Mouse (Mus musculus): ENCODE results near the gene Ddc. TPM values are rescaled to one million over a fixed set of nuclear protein-coding genes. Genes with fewer than 3 reads are reported as not detected.
A peak's percentile ranks its signal among the peaks of the same experiment; 100 is the strongest.

Gene Ddc
- total and polyA plus RNA-seq, 2 experiments from 2014 or later, result 8.6 to 13.6 TPM

- H3K4me3 ChIP-seq (ENCODE audit: low read depth, low read length), result no peak overlapping the region
- H3K27ac ChIP-seq (ENCODE audit: low read depth, low read length), result no peak overlapping the region
- H3K4me2 ChIP-seq (ENCODE audit: low read depth), result no peak overlapping the region
- H3K9me3 ChIP-seq (ENCODE audit: low read length), result no peaks in the 10 kb centered on the region
- no peak for TF ChIP-seq CTCF (IDR thresholded peaks at IDR 0.05; ENCODE audit: low read depth)
- DNase-seq, result no peak
- H3K4me1 ChIP-seq (ENCODE audit: insufficient read depth), result peaks cover 9% of the 10 kb centered on the region
- H3K27me3 ChIP-seq (ENCODE audit: insufficient read depth, low read length), result no peaks in the 10 kb centered on the region
- no peak overlapping the region for H3K9ac ChIP-seq
- H3K36me3 ChIP-seq (ENCODE audit: insufficient read depth), result no peaks in the 10 kb centered on the region
- WGBS, result 91% methylated on average over 5 of the region's 5 CpGs
- ATAC-seq, result no peak
These were observed 78.7 kb downstream of the Ddc start for GRCm38 (mm10) chr11:11819206-11819605.

- Histone ChIP-seq H3K27ac (ENCODE audit: low read depth, low read length) (no peak overlapping the region), H3K4me3 (ENCODE audit: low read depth, low read length) (no peak overlapping the region), H3K9me3 (ENCODE audit: low read length) (no peaks in the 10 kb centered on the region), H3K27me3 (ENCODE audit: insufficient read depth, low read length) (no peaks in the 10 kb centered on the region), H3K9ac (no peak overlapping the region), H3K4me2 (ENCODE audit: low read depth) (no peak overlapping the region), H3K4me1 (ENCODE audit: insufficient read depth) (peaks cover 9% of the 10 kb centered on the region), H3K36me3 (ENCODE audit: insufficient read depth) (no peaks in the 10 kb centered on the region)
- WGBS, result 94% methylated on average over 6 of the region's 6 CpGs
- ATAC-seq (no peak), DNase-seq (no peak)
- no peak for TF ChIP-seq CTCF (IDR thresholded peaks at IDR 0.05; ENCODE audit: low read depth)
These were observed 79.1 kb downstream of the Ddc start for GRCm38 (mm10) chr11:11818797-11819196.

- Histone ChIP-seq H3K27me3 (ENCODE audit: insufficient read depth, low read length) (no peaks in the 10 kb centered on the region), H3K9ac (no peak overlapping the region), H3K4me1 (ENCODE audit: insufficient read depth) (peaks cover 3% of the 10 kb centered on the region; the same call in 1 of the 2 replicates), H3K9me3 (ENCODE audit: low read length) (no peaks in the 10 kb centered on the region), H3K4me3 (ENCODE audit: low read depth, low read length) (no peak overlapping the region), H3K4me2 (ENCODE audit: low read depth) (no peak overlapping the region), H3K36me3 (ENCODE audit: insufficient read depth) (no peaks in the 10 kb centered on the region), H3K27ac (ENCODE audit: low read depth, low read length) (no peak overlapping the region)
- WGBS, result 65% methylated on average over 3 of the region's 3 CpGs
- DNase-seq (no peak), ATAC-seq (no peak)
- TF ChIP-seq CTCF (IDR thresholded peaks at IDR 0.05; ENCODE audit: low read depth), result no peak
These were observed 82.2 kb downstream of the Ddc start for GRCm38 (mm10) chr11:11815737-11816136.

GRCm38 (mm10) chr11:11811906-11812480, 86.0 kb downstream of the Ddc start:
- H3K36me3 ChIP-seq (ENCODE audit: insufficient read depth), result no peaks in the 10 kb centered on the region
- no peak overlapping the region for H3K27ac ChIP-seq (ENCODE audit: low read depth, low read length)
- H3K27me3 ChIP-seq (ENCODE audit: insufficient read depth, low read length), result no peaks in the 10 kb centered on the region
- H3K4me1 ChIP-seq (ENCODE audit: insufficient read depth), result no peaks in the 10 kb centered on the region
- H3K4me3 ChIP-seq (ENCODE audit: low read depth, low read length), result no peak overlapping the region
- no peak overlapping the region for H3K9ac ChIP-seq
- no peaks in the 10 kb centered on the region for H3K9me3 ChIP-seq (ENCODE audit: low read length)
- DNase-seq (peak; percentile 89), ATAC-seq (peak; percentile 32)
- H3K4me2 ChIP-seq (ENCODE audit: low read depth), result peak overlapping the region; percentile 27; the same call in 1 of the 2 replicates
- peak; percentile 95 for TF ChIP-seq CTCF (IDR thresholded peaks at IDR 0.05; ENCODE audit: low read depth)
- 21% methylated on average over 9 of the region's 9 CpGs for WGBS

GRCm38 (mm10) chr11:11809404-11810175, 88.4 kb downstream of the Ddc start:
- ATAC-seq, result peak; percentile 7; the same call in 1 of the 2 replicates
- Histone ChIP-seq H3K4me2 (ENCODE audit: low read depth) (peak overlapping the region; percentile 92), H3K27me3 (ENCODE audit: insufficient read depth, low read length) (no peaks in the 10 kb centered on the region), H3K9me3 (ENCODE audit: low read length) (no peaks in the 10 kb centered on the region), H3K4me1 (ENCODE audit: insufficient read depth) (no peaks in the 10 kb centered on the region), H3K36me3 (ENCODE audit: insufficient read depth) (no peaks in the 10 kb centered on the region), H3K9ac (peak overlapping the region; percentile 92), H3K27ac (ENCODE audit: low read depth, low read length) (peak overlapping the region; percentile 93), H3K4me3 (ENCODE audit: low read depth, low read length) (peak overlapping the region; percentile 67)
- 4% methylated on average over 11 of the region's 11 CpGs for WGBS
- no peak for TF ChIP-seq CTCF (IDR thresholded peaks at IDR 0.05; ENCODE audit: low read depth)
- no peak for DNase-seq

- H3K27ac ChIP-seq (ENCODE audit: low read depth, low read length), result peak within 1 kb of the TSS; percentile 93
- peak within 1 kb of the TSS; percentile 92 for H3K4me2 ChIP-seq (ENCODE audit: low read depth)
- no peaks in the 10 kb centered on the region for H3K36me3 ChIP-seq (ENCODE audit: insufficient read depth)
- DNase-seq (peak; percentile 99), ATAC-seq (peak; percentile 96)
- peak; percentile 62 for TF ChIP-seq CTCF (IDR thresholded peaks at IDR 0.05; ENCODE audit: low read depth)
- peak within 1 kb of the TSS; percentile 67 for H3K4me3 ChIP-seq (ENCODE audit: low read depth, low read length)
- peak within 1 kb of the TSS; percentile 92 for H3K9ac ChIP-seq
- no peaks in the 10 kb centered on the region for H3K27me3 ChIP-seq (ENCODE audit: insufficient read depth, low read length)
- WGBS, result under 1% methylated on average over 53 of the region's 53 CpGs
- no peaks in the 10 kb centered on the region for H3K9me3 ChIP-seq (ENCODE audit: low read length)
- no peaks in the 10 kb centered on the region for H3K4me1 ChIP-seq (ENCODE audit: insufficient read depth)
These were observed 89.0 kb downstream of the Ddc start, which contains the start of gene Fignl1 for GRCm38 (mm10) chr11:11808820-11809403. Gene Fignl1, minus strand, starts transcription at chr11:11808962.

Data from forebrain, postnatal 0 days (tissue).